Mouse (Mus musculus) limb, embryonic 12.5 days (tissue): ENCODE results near the gene Atp2a1. TPM values are rescaled to one million over a fixed set of nuclear protein-coding genes. Genes with fewer than 3 reads are reported as not detected.

Experiments
- ATAC-seq: fragments of 200-750 bp; cut with Nextera tagmentation; 2 replicates; pipeline ENCODE4 v1.8.0; 2017; ENCODE audit warnings: low read depth, moderate TSS enrichment; ENCODE audit not compliant: insufficient number of reproducible peaks, insufficient read depth, low FRiP score, low TSS enrichment
- H3K27ac ChIP-seq: fragments of 300-500 bp; sonication (generic); 2 replicates; pipeline ENCODE4 v1.5.1; 2016; ENCODE audit warnings: mild to moderate bottlenecking, moderate library complexity
- H3K27me3 ChIP-seq: fragments of 300-500 bp; sonication (generic); 2 replicates; pipeline ENCODE4 v1.6.1; 2016; ENCODE audit warnings: mild to moderate bottlenecking, moderate library complexity
- H3K36me3 ChIP-seq: fragments of 300-500 bp; sonication (generic); 2 replicates; pipeline ENCODE4 v1.6.1; 2016; ENCODE audit warnings: mild to moderate bottlenecking, moderate library complexity
- H3K4me1 ChIP-seq: fragments of 300-500 bp; sonication (generic); replicated peaks from 2 replicates; pipeline ENCODE4 v1.6.1; 2016
- H3K4me2 ChIP-seq: fragments of 300-500 bp; sonication (generic); 2 replicates; pipeline ENCODE4 v1.6.1; 2016; ENCODE audit warnings: mild to moderate bottlenecking, moderate library complexity
- H3K4me3 ChIP-seq: fragments of 300-500 bp; sonication (generic); replicated peaks from 2 replicates; pipeline ENCODE4 v1.5.1; 2016; ENCODE audit warnings: mild to moderate bottlenecking
- H3K9ac ChIP-seq: fragments of 300-500 bp; sonication (generic); replicated peaks from 2 replicates; pipeline ENCODE4 v1.6.1; 2016; ENCODE audit warnings: mild to moderate bottlenecking, moderate library complexity
- H3K9me3 ChIP-seq: fragments of 300-500 bp; sonication (generic); 2 replicates; pipeline ENCODE4 v1.6.1; 2016; ENCODE audit warnings: mild to moderate bottlenecking, moderate library complexity
- WGBS: fragments of 180-500 bp; shearing (Covaris S2); methylation state at CpG from one replicate; pipeline ENCODE4 v1.1.7; 2016; 5-methylcytosine and 5-hydroxymethylcytosine counted together
- polyA plus RNA-seq: library from polyadenylated mRNA; unstranded; fragments of >200 nt; fragmentation: Nextera tagmentation; extraction: Ambion mirVana; gene quantifications from 2 replicates; pipeline ENCODE4 v1.2.1, GENCODE M21; 2016

The Atp2a1 gene
- polyA plus RNA-seq, 1 experiment from 2014 or later = 52.5 TPM

GRCm38 (mm10) chr7:126450641-126451040, 12.3 kb downstream of the Atp2a1 start:
- Histone ChIP-seq H3K36me3 (peaks cover 43% of the 10 kb centered on the region), H3K9ac (no peak overlapping the region), H3K4me3 (no peak overlapping the region), H3K4me1 (no peaks in the 10 kb centered on the region), H3K27me3 (no peaks in the 10 kb centered on the region), H3K4me2 (no peak overlapping the region), H3K9me3 (no peaks in the 10 kb centered on the region), H3K27ac (no peak overlapping the region)
- no peak for ATAC-seq
- 92% methylated on average over 6 of the region's 6 CpGs for WGBS

GRCm38 (mm10) chr7:126449991-126450390, 12.9 kb downstream of the Atp2a1 start:
- Histone ChIP-seq H3K36me3 (peaks cover 50% of the 10 kb centered on the region), H3K27me3 (no peaks in the 10 kb centered on the region), H3K9ac (no peak overlapping the region), H3K4me1 (no peaks in the 10 kb centered on the region), H3K27ac (no peak overlapping the region), H3K4me2 (no peak overlapping the region), H3K4me3 (no peak overlapping the region), H3K9me3 (no peaks in the 10 kb centered on the region)
- no peak for ATAC-seq
- WGBS = 88% methylated on average over 18 of the region's 18 CpGs

GRCm38 (mm10) chr7:126448481-126448880, 14.4 kb downstream of the Atp2a1 start:
- WGBS = 92% methylated on average over 19 of the region's 19 CpGs
- H3K4me1 ChIP-seq = no peaks in the 10 kb centered on the region
- H3K27me3 ChIP-seq = no peaks in the 10 kb centered on the region
- peaks cover 61% of the 10 kb centered on the region for H3K36me3 ChIP-seq
- H3K4me2 ChIP-seq = no peak overlapping the region
- H3K9me3 ChIP-seq = no peaks in the 10 kb centered on the region
- no peak for ATAC-seq
- H3K4me3 ChIP-seq = no peak overlapping the region
- H3K27ac ChIP-seq = no peak overlapping the region
- H3K9ac ChIP-seq = no peak overlapping the region

- H3K36me3 ChIP-seq = peaks cover 79% of the 10 kb centered on the region
- 88% methylated on average over 21 of the region's 21 CpGs for WGBS
- no peak for ATAC-seq
- no peaks in the 10 kb centered on the region for H3K27me3 ChIP-seq
- no peak overlapping the region for H3K4me2 ChIP-seq
- no peaks in the 10 kb centered on the region for H3K9me3 ChIP-seq
- H3K27ac ChIP-seq = no peak overlapping the region
- H3K4me1 ChIP-seq = no peaks in the 10 kb centered on the region
- H3K9ac ChIP-seq = no peak overlapping the region
- no peak overlapping the region for H3K4me3 ChIP-seq
Observed at GRCm38 (mm10) chr7:126446217-126446616, 16.7 kb downstream of the Atp2a1 start.

GRCm38 (mm10) chr7:126445104-126445815, 17.6 kb downstream of the Atp2a1 start:
- Histone ChIP-seq H3K27ac (no peak overlapping the region), H3K9me3 (no peaks in the 10 kb centered on the region), H3K4me3 (no peak overlapping the region), H3K36me3 (peaks cover 85% of the 10 kb centered on the region), H3K4me2 (no peak overlapping the region), H3K9ac (no peak overlapping the region; the same call in 1 of the 2 replicates), H3K27me3 (no peaks in the 10 kb centered on the region), H3K4me1 (no peaks in the 10 kb centered on the region)
- WGBS = 96% methylated on average over 15 of the region's 15 CpGs
- no peak for ATAC-seq

- Histone ChIP-seq H3K27ac (no peak overlapping the region), H3K9ac (no peak overlapping the region), H3K4me3 (no peak overlapping the region), H3K4me2 (no peak overlapping the region), H3K36me3 (peaks cover 85% of the 10 kb centered on the region), H3K9me3 (no peaks in the 10 kb centered on the region), H3K4me1 (no peaks in the 10 kb centered on the region), H3K27me3 (no peaks in the 10 kb centered on the region)
- ATAC-seq = no peak
- WGBS = 93% methylated on average over 9 of the region's 9 CpGs
Observed at GRCm38 (mm10) chr7:126444536-126444935, 18.4 kb downstream of the Atp2a1 start.

- Histone ChIP-seq H3K36me3 (peaks cover 80% of the 10 kb centered on the region), H3K27me3 (no peaks in the 10 kb centered on the region), H3K27ac (no peak overlapping the region), H3K9me3 (no peaks in the 10 kb centered on the region), H3K4me2 (no peak overlapping the region), H3K9ac (no peak overlapping the region), H3K4me3 (no peak overlapping the region), H3K4me1 (no peaks in the 10 kb centered on the region)
- no peak for ATAC-seq
- WGBS = 94% methylated on average over 10 of the region's 10 CpGs
Observed at GRCm38 (mm10) chr7:126443997-126444396, 18.9 kb downstream of the Atp2a1 start.

- H3K27me3 ChIP-seq = no peaks in the 10 kb centered on the region
- H3K9me3 ChIP-seq = no peaks in the 10 kb centered on the region
- H3K36me3 ChIP-seq = peaks cover 56% of the 10 kb centered on the region
- no peaks in the 10 kb centered on the region for H3K4me1 ChIP-seq
- WGBS = 85% methylated on average over 8 of the region's 9 CpGs
- 0 out of 2 replicates have a peak overlapping the region, but pooled peaks have one; percentile 23 for H3K9ac ChIP-seq
- H3K27ac ChIP-seq = no peak overlapping the region
- ATAC-seq = no peak
- no peak overlapping the region for H3K4me3 ChIP-seq
- no peak overlapping the region for H3K4me2 ChIP-seq
Observed at GRCm38 (mm10) chr7:126440134-126440533, 22.8 kb downstream of the Atp2a1 start.

- H3K27me3 ChIP-seq = no peaks in the 10 kb centered on the region
- 22% methylated on average over 8 of the region's 8 CpGs for WGBS
- 0 out of 2 replicates have a peak, but pooled peaks have one; percentile 55 for ATAC-seq
Observed at GRCm38 (mm10) chr7:126436851-126437250, 26.1 kb downstream of the Atp2a1 start.

GRCm38 (mm10) chr7:126435801-126436200, 27.1 kb downstream of the Atp2a1 start:
- Histone ChIP-seq H3K36me3 (peaks cover 57% of the 10 kb centered on the region), H3K27ac (no peak overlapping the region), H3K9ac (no peak overlapping the region), H3K4me1 (no peaks in the 10 kb centered on the region), H3K4me2 (no peak overlapping the region), H3K27me3 (no peaks in the 10 kb centered on the region), H3K4me3 (no peak overlapping the region), H3K9me3 (no peaks in the 10 kb centered on the region)
- no peak for ATAC-seq
- 90% methylated on average over 3 of the region's 3 CpGs for WGBS

More at GRCm38 (mm10) chr7:126436851-126437250, 26.1 kb downstream of the Atp2a1 start:
- Histone ChIP-seq H3K4me2 (no peak overlapping the region), H3K27ac (no peak overlapping the region), H3K36me3 (peaks cover 56% of the 10 kb centered on the region), H3K9ac (no peak overlapping the region), H3K9me3 (no peaks in the 10 kb centered on the region), H3K4me3 (no peak overlapping the region), H3K4me1 (no peaks in the 10 kb centered on the region)

GRCm38 (mm10) chr7:126434726-126435125, 28.2 kb downstream of the Atp2a1 start:
- Histone ChIP-seq H3K4me2 (no peak overlapping the region), H3K4me3 (no peak overlapping the region), H3K27me3 (no peaks in the 10 kb centered on the region), H3K36me3 (peaks cover 49% of the 10 kb centered on the region), H3K27ac (no peak overlapping the region), H3K9me3 (no peaks in the 10 kb centered on the region), H3K9ac (no peak overlapping the region), H3K4me1 (peaks cover 4% of the 10 kb centered on the region)
- no peak for ATAC-seq
- WGBS = 91% methylated on average over 7 of the region's 7 CpGs

GRCm38 (mm10) chr7:126430167-126430566, 32.7 kb downstream of the Atp2a1 start:
- Histone ChIP-seq H3K9ac (no peak overlapping the region), H3K4me3 (no peak overlapping the region), H3K27me3 (no peaks in the 10 kb centered on the region), H3K4me2 (no peak overlapping the region), H3K9me3 (0 out of 2 replicates have a peak, but pooled peaks cover 7% of the 10 kb centered on the region), H3K4me1 (peaks cover 18% of the 10 kb centered on the region), H3K36me3 (peaks cover 34% of the 10 kb centered on the region; the same call in 1 of the 2 replicates), H3K27ac (no peak overlapping the region)
- no peak for ATAC-seq
